Mouse (Mus musculus): ENCODE data around the gene Stpg1. TPM values are rescaled to one million over a fixed set of nuclear protein-coding genes. Genes with fewer than 3 reads are reported as not detected.

The Stpg1 gene
- 0.18 and 0.35 TPM in 2 replicates for polyA plus RNA-seq (2012; rRNA removed)

GRCm38 (mm10) chr4:135494521-135495396 lies at the start of gene Stpg1, which contains the start of gene Nipal3:
TSS of gene Stpg1 (plus strand) at chr4:135494790.
TSS of gene Nipal3 (minus strand) at chr4:135495038.
- H3K27ac ChIP-seq (ENCODE audit: control insufficient read depth, insufficient read depth, low read length) = peak within 1 kb of the TSS; percentile 36; the same call in 1 of the 2 replicates
- H3K4me3 ChIP-seq (ENCODE audit: control insufficient read depth, insufficient read depth, low read length) = peak within 1 kb of the TSS; percentile 80
- DNase-seq = peak; percentile 88
- H3K4me1 ChIP-seq (replicated peaks; ENCODE audit: control insufficient read depth, insufficient read depth, low read length) = peaks cover 13% of the 10 kb centered on the region
- TF ChIP-seq POLR2A (IDR thresholded peaks at IDR 0.05; ENCODE audit: control insufficient read depth, extremely low read depth, insufficient read depth, low read length, poor library complexity) (peak; percentile 29; the same call in 1 of the 2 replicates), CTCF (IDR thresholded peaks at IDR 0.05; ENCODE audit: borderline replicate concordance, control insufficient read depth, extremely low read depth, insufficient read depth, low read length, poor library complexity) (peak; percentile 96)
- WGBS = under 1% methylated on average over 53 of the region's 53 CpGs
- no peaks in the 10 kb centered on the region for H3K27me3 ChIP-seq (ENCODE audit: control insufficient read depth, insufficient read depth, low read length)
- H3K36me3 ChIP-seq (ENCODE audit: control insufficient read depth, insufficient read depth, low read length) = peaks cover 11% of the 10 kb centered on the region

- DNase-seq = no peak
- H3K36me3 ChIP-seq (ENCODE audit: control insufficient read depth, insufficient read depth, low read length) = no peaks in the 10 kb centered on the region; the same call in 1 of the 2 replicates
- WGBS = 92% methylated on average over 18 of the region's 18 CpGs
- H3K4me1 ChIP-seq (replicated peaks; ENCODE audit: control insufficient read depth, insufficient read depth, low read length) = no peaks in the 10 kb centered on the region
- H3K4me3 ChIP-seq (ENCODE audit: control insufficient read depth, insufficient read depth, low read length) = no peak overlapping the region
- no peak for TF ChIP-seq CTCF (IDR thresholded peaks at IDR 0.05; ENCODE audit: borderline replicate concordance, control insufficient read depth, extremely low read depth, insufficient read depth, low read length, poor library complexity)
- TF ChIP-seq POLR2A (IDR thresholded peaks at IDR 0.05; ENCODE audit: control insufficient read depth, extremely low read depth, insufficient read depth, low read length, poor library complexity) = no peak
- no peaks in the 10 kb centered on the region for H3K27me3 ChIP-seq (ENCODE audit: control insufficient read depth, insufficient read depth, low read length)
- no peak overlapping the region for H3K27ac ChIP-seq (ENCODE audit: control insufficient read depth, insufficient read depth, low read length)
Observed at GRCm38 (mm10) chr4:135451360-135452015, 43.1 kb upstream of the Stpg1 start.

- Histone ChIP-seq H3K27ac (ENCODE audit: control insufficient read depth, insufficient read depth, low read length) (no peak overlapping the region), H3K4me1 (replicated peaks; ENCODE audit: control insufficient read depth, insufficient read depth, low read length) (no peaks in the 10 kb centered on the region), H3K36me3 (ENCODE audit: control insufficient read depth, insufficient read depth, low read length) (no peaks in the 10 kb centered on the region; the same call in 1 of the 2 replicates), H3K4me3 (ENCODE audit: control insufficient read depth, insufficient read depth, low read length) (no peak overlapping the region), H3K27me3 (ENCODE audit: control insufficient read depth, insufficient read depth, low read length) (no peaks in the 10 kb centered on the region)
- TF ChIP-seq POLR2A (IDR thresholded peaks at IDR 0.05; ENCODE audit: control insufficient read depth, extremely low read depth, insufficient read depth, low read length, poor library complexity) (no peak), CTCF (IDR thresholded peaks at IDR 0.05; ENCODE audit: borderline replicate concordance, control insufficient read depth, extremely low read depth, insufficient read depth, low read length, poor library complexity) (no peak)
- 95% methylated on average over 6 of the region's 6 CpGs for WGBS
- no peak for DNase-seq
Observed at GRCm38 (mm10) chr4:135453164-135453563, 41.4 kb upstream of the Stpg1 start.

- Histone ChIP-seq H3K4me3 (ENCODE audit: control insufficient read depth, insufficient read depth, low read length) (no peak overlapping the region), H3K27ac (ENCODE audit: control insufficient read depth, insufficient read depth, low read length) (no peak overlapping the region), H3K36me3 (ENCODE audit: control insufficient read depth, insufficient read depth, low read length) (no peaks in the 10 kb centered on the region; the same call in 1 of the 2 replicates), H3K4me1 (replicated peaks; ENCODE audit: control insufficient read depth, insufficient read depth, low read length) (no peaks in the 10 kb centered on the region), H3K27me3 (ENCODE audit: control insufficient read depth, insufficient read depth, low read length) (no peaks in the 10 kb centered on the region)
- DNase-seq = no peak
- TF ChIP-seq CTCF (IDR thresholded peaks at IDR 0.05; ENCODE audit: borderline replicate concordance, control insufficient read depth, extremely low read depth, insufficient read depth, low read length, poor library complexity) = no peak
- no peak for TF ChIP-seq POLR2A (IDR thresholded peaks at IDR 0.05; ENCODE audit: control insufficient read depth, extremely low read depth, insufficient read depth, low read length, poor library complexity)
- WGBS = 94% methylated on average over 12 of the region's 12 CpGs
Observed at GRCm38 (mm10) chr4:135453572-135453971, 41.0 kb upstream of the Stpg1 start.

DNA sequence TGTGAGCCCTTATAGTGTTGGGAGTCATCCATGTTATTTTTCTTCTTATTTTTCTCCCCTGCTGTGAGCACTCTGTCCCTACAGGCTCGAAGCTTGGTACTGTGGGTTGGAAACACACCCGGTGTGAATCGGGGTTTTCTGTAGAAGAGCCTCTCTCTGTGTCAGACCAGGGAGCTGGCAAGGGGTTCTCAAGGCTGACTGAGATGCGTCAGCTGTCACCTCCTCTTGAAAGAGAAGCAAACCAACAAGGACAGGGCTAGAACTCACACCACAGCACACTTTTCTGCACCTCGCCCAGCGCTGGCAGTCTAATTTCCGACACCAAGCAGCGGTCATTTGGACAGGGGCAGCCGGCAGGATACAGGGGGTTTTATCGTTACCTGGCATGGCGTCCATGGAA lies 31.2 kb upstream of the Stpg1 start:
- H3K36me3 ChIP-seq (ENCODE audit: control insufficient read depth, insufficient read depth, low read length) = peaks cover 15% of the 10 kb centered on the region
- WGBS = 97% methylated on average over 11 of the region's 11 CpGs
- no peak for DNase-seq
- no peaks in the 10 kb centered on the region for H3K4me1 ChIP-seq (replicated peaks; ENCODE audit: control insufficient read depth, insufficient read depth, low read length)
- TF ChIP-seq POLR2A (IDR thresholded peaks at IDR 0.05; ENCODE audit: control insufficient read depth, extremely low read depth, insufficient read depth, low read length, poor library complexity) = no peak
- no peak overlapping the region for H3K4me3 ChIP-seq (ENCODE audit: control insufficient read depth, insufficient read depth, low read length)
- no peak overlapping the region for H3K27ac ChIP-seq (ENCODE audit: control insufficient read depth, insufficient read depth, low read length)
- no peaks in the 10 kb centered on the region for H3K27me3 ChIP-seq (ENCODE audit: control insufficient read depth, insufficient read depth, low read length)

GRCm38 (mm10) chr4:135477851-135478250 lies 16.7 kb upstream of the Stpg1 start:
- Histone ChIP-seq H3K4me3 (ENCODE audit: control insufficient read depth, insufficient read depth, low read length) (no peak overlapping the region), H3K27me3 (ENCODE audit: control insufficient read depth, insufficient read depth, low read length) (no peaks in the 10 kb centered on the region), H3K27ac (ENCODE audit: control insufficient read depth, insufficient read depth, low read length) (no peak overlapping the region), H3K4me1 (replicated peaks; ENCODE audit: control insufficient read depth, insufficient read depth, low read length) (no peaks in the 10 kb centered on the region), H3K36me3 (ENCODE audit: control insufficient read depth, insufficient read depth, low read length) (peaks cover 16% of the 10 kb centered on the region)
- WGBS = 96% methylated on average over 10 of the region's 10 CpGs
- TF ChIP-seq CTCF (IDR thresholded peaks at IDR 0.05; ENCODE audit: borderline replicate concordance, control insufficient read depth, extremely low read depth, insufficient read depth, low read length, poor library complexity) = no peak
- TF ChIP-seq POLR2A (IDR thresholded peaks at IDR 0.05; ENCODE audit: control insufficient read depth, extremely low read depth, insufficient read depth, low read length, poor library complexity) = no peak
- no peak for DNase-seq

Measured in thymus, adult 2 months (tissue).